Comparison of ENCODE assay signal across 7 mouse cellular contexts in genomic region chr11:90666144-90666757, GRCm38 (mm10). TPM values are rescaled to one million over a fixed set of nuclear protein-coding genes. Genes with fewer than 3 reads are reported as not detected.
DNase-seq lines count a peak whose midpoint lies in the region; ATAC-seq and TF ChIP-seq lines count a peak whose summit lies in the region.

No protein-coding gene starts in this region.

- H3K4me1 ChIP-seq in embryonic facial prominence, embryonic 14.5 days (ENCODE audit: control insufficient read depth, insufficient read depth, low read length), result peaks cover 34% of the 10 kb centered on the region
- H3K4me1 ChIP-seq in stomach, embryonic 14.5 days (ENCODE audit: control insufficient read depth, insufficient read depth, low read length), result peaks cover 34% of the 10 kb centered on the region

- no peak for ATAC-seq in embryonic facial prominence, embryonic 14.5 days (ENCODE audit: low read depth)
- no peak for ATAC-seq in stomach, embryonic 14.5 days (ENCODE audit: insufficient number of reproducible peaks, insufficient read depth, low FRiP score, low read depth)

- DNase-seq in left cerebral cortex, adult 2 months (ENCODE audit: extremely low spot score in 1 of 2, low spot score in 2 of 2), result no peak
- DNase-seq in left cerebral cortex, adult 11 months (ENCODE audit: low spot score), result no peak
- DNase-seq in embryonic facial prominence, embryonic 14.5 days (ENCODE audit: low spot score), result no peak
- peak; percentile 80 for DNase-seq in large intestine, adult 2 months (ENCODE audit: low read depth, low spot score)
- DNase-seq in thymus, adult 18-20 months, result no peak
- DNase-seq in left cerebral cortex, adult 9 months (ENCODE audit: low spot score in 2 of 2), result no peak

- no peak overlapping the region for H3K4me2 ChIP-seq in embryonic facial prominence, embryonic 14.5 days (ENCODE audit: low read depth, low read length)
- H3K4me2 ChIP-seq in stomach, embryonic 14.5 days (replicated peaks; ENCODE audit: low read depth, low read length), result no peak overlapping the region

- no peak overlapping the region for H3K9ac ChIP-seq in embryonic facial prominence, embryonic 14.5 days (ENCODE audit: low read depth, low read length)
- no peak overlapping the region for H3K9ac ChIP-seq in stomach, embryonic 14.5 days (replicated peaks; ENCODE audit: low read depth, low read length)

- TF ChIP-seq CTCF in left cerebral cortex, adult 2 months (IDR thresholded peaks at IDR 0.05), result no peak

- no peak overlapping the region for H3K4me3 ChIP-seq in left cerebral cortex, adult 2 months
- H3K4me3 ChIP-seq in embryonic facial prominence, embryonic 14.5 days (ENCODE audit: low read depth, low read length), result no peak overlapping the region
- H3K4me3 ChIP-seq in stomach, embryonic 14.5 days (ENCODE audit: low read depth, low read length), result no peak overlapping the region

- intact Hi-C loops in left cerebral cortex, adult 2 months (cut with DNase I), result no loop called here

- no peaks in the 10 kb centered on the region for H3K27me3 ChIP-seq in embryonic facial prominence, embryonic 14.5 days (replicated peaks; ENCODE audit: control insufficient read depth, insufficient read depth, low read length)
- H3K27me3 ChIP-seq in stomach, embryonic 14.5 days (ENCODE audit: control insufficient read depth, insufficient read depth, low read length), result no peaks in the 10 kb centered on the region

- peaks cover 20% of the 10 kb centered on the region for H3K36me3 ChIP-seq in embryonic facial prominence, embryonic 14.5 days (ENCODE audit: control insufficient read depth, insufficient read depth, low read length)
- H3K36me3 ChIP-seq in stomach, embryonic 14.5 days (ENCODE audit: control insufficient read depth, insufficient read depth, low read length), result no peaks in the 10 kb centered on the region; the same call in 1 of the 2 replicates

- no peaks in the 10 kb centered on the region for H3K9me3 ChIP-seq in embryonic facial prominence, embryonic 14.5 days (ENCODE audit: control insufficient read depth, low read length)
- no peaks in the 10 kb centered on the region for H3K9me3 ChIP-seq in stomach, embryonic 14.5 days (ENCODE audit: control insufficient read depth, low read depth, low read length)

- WGBS in embryonic facial prominence, embryonic 14.5 days, result 57% methylated on average over 3 of the region's 3 CpGs
- 25% methylated on average over 3 of the region's 3 CpGs for WGBS in large intestine, adult 2 months
- WGBS in stomach, embryonic 14.5 days, result 53% methylated on average over 3 of the region's 3 CpGs

- peak overlapping the region; percentile 20 for H3K27ac ChIP-seq in left cerebral cortex, adult 2 months
- H3K27ac ChIP-seq in embryonic facial prominence, embryonic 14.5 days (replicated peaks; ENCODE audit: low read depth, low read length), result peak overlapping the region; percentile 89
- H3K27ac ChIP-seq in stomach, embryonic 14.5 days (ENCODE audit: low read length), result peak overlapping the region; percentile 87; the same call in 1 of the 2 replicates

RNA-seq across cellular contexts. Expression of gene Tom1l1, which starts 21.9 kb away (rescaled TPM):
- total RNA-seq in left cerebral cortex, adult 2 months (2021), result 10 to 100 TPM; 28.4 to 30.0 TPM
- 28.8 and 34.4 TPM in 2 replicates for polyA plus RNA-seq in embryonic facial prominence, embryonic 14.5 days (2014; fragmentation: Nextera tagmentation; extraction: Ambion mirVana)
- 11.5 and 16.2 TPM in 2 replicates for polyA plus RNA-seq in large intestine, adult 2 months (2012; rRNA removed)
- polyA plus RNA-seq in stomach, embryonic 14.5 days (2014; fragmentation: Nextera tagmentation; extraction: Ambion mirVana), result 37.3 and 41.2 TPM in 2 replicates

RNA-seq across cellular contexts. Expression of gene Cox11, which starts 28.3 kb away (rescaled TPM):
- total RNA-seq in left cerebral cortex, adult 2 months (2021), result 10 to 100 TPM; 26.7 to 32.5 TPM
- polyA plus RNA-seq in embryonic facial prominence, embryonic 14.5 days (2014; fragmentation: Nextera tagmentation; extraction: Ambion mirVana), result 22.8 and 23.3 TPM in 2 replicates
- 8.3 and 14.0 TPM in 2 replicates for polyA plus RNA-seq in large intestine, adult 2 months (2012; rRNA removed)
- 27.7 and 30.9 TPM in 2 replicates for polyA plus RNA-seq in stomach, embryonic 14.5 days (2014; fragmentation: Nextera tagmentation; extraction: Ambion mirVana)

RNA-seq across cellular contexts. Expression of gene Stxbp4, which starts 28.4 kb away (rescaled TPM):
- 10 to 100 TPM; 12.3 to 13.0 TPM for total RNA-seq in left cerebral cortex, adult 2 months (2021)
- 17.9 and 21.6 TPM in 2 replicates for polyA plus RNA-seq in embryonic facial prominence, embryonic 14.5 days (2014; fragmentation: Nextera tagmentation; extraction: Ambion mirVana)
- 0.37 and 0.96 TPM in 2 replicates for polyA plus RNA-seq in large intestine, adult 2 months (2012; rRNA removed)
- polyA plus RNA-seq in stomach, embryonic 14.5 days (2014; fragmentation: Nextera tagmentation; extraction: Ambion mirVana), result 25.9 and 27.2 TPM in 2 replicates

Comparison
In these comparisons a context has a peak if more than half of its experiments do, and no peak if none do; other contexts are left out.
1. H3K27ac ChIP-seq: peak in every context shown above with its lines; median percentile 89 in embryonic facial prominence, embryonic 14.5 days; 87 in stomach, embryonic 14.5 days; 20 in left cerebral cortex, adult 2 months.